Mouse (Mus musculus) layer of hippocampus, adult 11-12 months (tissue): ENCODE data around the gene Dnah6.

ENCODE experiments used
- DNase-seq: peaks from one replicate; pipeline ENCODE4 v3.0.0; 2022; ENCODE audit warnings: low spot score

The Dnah6 gene

DNA sequence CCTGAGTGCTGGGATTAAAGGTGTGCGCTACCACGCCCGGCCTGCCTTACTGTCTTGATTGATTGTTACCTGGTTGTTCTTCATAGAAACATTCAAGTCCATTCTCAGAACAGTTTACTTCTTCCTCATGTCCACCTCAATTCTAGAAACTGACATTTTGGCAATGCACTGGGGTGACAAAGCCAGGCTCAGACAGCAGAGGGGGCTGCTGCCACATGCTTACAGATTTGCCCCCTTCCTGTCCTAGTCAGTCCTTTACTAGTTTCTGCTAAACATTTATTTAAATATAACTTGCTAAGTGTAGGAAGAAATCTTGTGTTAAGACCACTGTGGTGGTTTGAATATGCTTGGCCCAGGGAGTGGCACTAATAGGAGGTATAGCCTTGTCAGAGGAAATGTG is 192.6 kb downstream of the Dnah6 start:
- no peak for DNase-seq

- no peak for DNase-seq
These were observed 193.6 kb downstream of the Dnah6 start for GRCm38 (mm10) chr6:73027881-73028280.

DNA sequence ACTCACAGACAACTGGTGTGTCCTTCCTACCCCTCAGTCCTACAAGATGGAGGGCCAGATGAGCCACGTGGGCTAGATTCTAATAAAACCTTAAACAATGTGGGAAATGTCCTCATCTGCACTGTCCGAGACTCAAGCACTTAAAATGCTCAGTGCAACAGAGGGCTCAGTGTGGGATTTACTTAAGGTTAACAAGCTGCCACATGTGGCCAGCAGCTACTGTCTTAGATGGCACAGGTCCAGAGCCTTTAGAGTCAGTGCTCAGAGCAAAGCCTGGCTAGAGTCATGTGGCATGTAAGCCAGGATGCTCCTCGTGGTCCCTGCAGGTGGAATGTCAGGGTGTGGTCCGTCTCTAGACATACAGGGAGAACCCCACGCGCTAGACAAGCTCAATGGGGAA is 194.6 kb downstream of the Dnah6 start:
- DNase-seq: no peak

GRCm38 (mm10) chr6:73020061-73020460 is 201.4 kb downstream of the Dnah6 start:
- DNase-seq: peak; percentile 21

DNA sequence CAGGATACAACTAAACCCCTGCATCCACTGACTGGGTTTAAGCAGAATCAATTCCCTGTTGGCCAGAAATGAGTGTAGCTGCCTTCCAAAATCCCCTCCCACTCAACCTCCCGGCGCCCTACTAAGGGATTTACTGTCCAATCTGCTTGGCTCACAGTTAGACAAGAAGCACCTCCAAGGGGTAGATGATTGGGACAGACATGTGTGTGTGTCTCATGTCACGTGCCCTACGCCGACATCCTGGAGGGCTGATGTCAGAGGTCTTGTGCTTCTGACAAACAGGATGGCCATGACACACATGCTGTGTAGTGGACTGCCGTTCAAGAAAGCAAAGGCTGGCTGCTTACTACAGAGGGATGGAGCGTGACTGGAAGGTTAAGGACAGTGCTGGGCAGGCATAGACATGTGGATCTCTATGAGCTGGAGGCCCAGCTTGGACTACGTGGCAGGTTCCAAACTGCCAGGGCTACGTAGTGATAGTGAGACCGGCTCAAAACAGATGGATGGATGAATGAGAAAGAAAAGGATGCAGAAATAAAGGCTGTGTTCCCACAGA is 202.6 kb downstream of the Dnah6 start:
- no peak for DNase-seq

- no peak for DNase-seq
These were observed 206.9 kb downstream of the Dnah6 start for GRCm38 (mm10) chr6:73014317-73015160.

GRCm38 (mm10) chr6:73012931-73013330 is 208.5 kb downstream of the Dnah6 start:
- DNase-seq: no peak

- no peak for DNase-seq
These were observed 209.6 kb downstream of the Dnah6 start for GRCm38 (mm10) chr6:73011827-73012226.

GRCm38 (mm10) chr6:73010073-73010472 is 211.4 kb downstream of the Dnah6 start:
- DNase-seq: peak; percentile 61

- no peak for DNase-seq
These were observed 217.8 kb downstream of the Dnah6 start for GRCm38 (mm10) chr6:73003601-73004000.

DNA sequence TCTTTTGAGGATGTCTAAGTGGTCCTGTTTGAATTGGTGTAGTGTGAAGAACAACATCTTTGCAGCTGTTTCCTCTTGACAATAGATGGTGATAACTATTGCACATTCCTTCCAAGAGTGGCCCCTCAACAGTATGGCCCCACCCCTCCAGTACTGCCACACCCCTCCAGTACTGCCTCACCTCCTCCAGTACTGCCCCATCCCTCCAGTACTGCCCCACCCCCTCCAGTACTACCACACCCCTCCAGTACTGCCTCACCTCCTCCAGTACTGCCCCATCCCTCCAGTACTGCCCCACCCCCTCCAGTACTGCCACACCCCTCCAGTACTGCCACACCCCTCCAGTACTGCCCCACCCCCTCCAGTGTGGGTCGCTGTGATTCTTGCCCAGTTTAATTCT is 219.1 kb downstream of the Dnah6 start:
- DNase-seq: no peak

GRCm38 (mm10) chr6:72998809-72999208 is 222.6 kb downstream of the Dnah6 start:
- DNase-seq: no peak

GRCm38 (mm10) chr6:72993688-72994082 is 227.8 kb downstream of the Dnah6 start:
- no peak for DNase-seq

DNA sequence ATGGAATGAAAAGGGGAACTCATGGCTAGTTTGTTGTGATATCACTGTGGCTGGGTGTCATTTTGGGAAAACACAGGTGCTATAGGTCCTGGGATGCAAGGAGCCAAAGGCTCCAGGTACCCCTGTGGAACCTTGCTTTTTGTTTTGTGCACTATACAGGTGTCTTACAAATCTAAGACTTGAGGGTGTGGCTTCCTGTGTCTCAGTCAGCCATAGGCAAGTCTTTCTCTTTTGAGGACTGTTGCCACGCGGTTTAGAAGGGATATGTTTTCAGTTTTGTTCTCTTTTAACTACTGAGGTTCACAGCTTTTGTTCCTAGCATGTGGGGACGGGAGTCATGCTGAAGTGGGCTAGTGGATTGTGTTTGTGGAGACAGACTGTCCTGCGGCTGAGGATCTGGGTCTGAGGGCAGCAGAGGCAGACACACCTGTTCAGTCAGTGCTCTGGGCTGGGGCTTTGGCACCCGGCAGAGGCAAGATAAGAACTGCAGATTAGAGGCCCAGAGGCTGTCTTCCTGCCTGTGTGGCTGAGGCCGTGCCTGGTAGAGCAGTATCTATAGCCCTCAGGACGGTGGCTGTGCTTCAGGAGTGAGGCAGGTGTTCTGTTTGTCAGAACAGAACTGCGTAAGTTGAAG is 228.3 kb downstream of the Dnah6 start:
- DNase-seq: no peak

DNA sequence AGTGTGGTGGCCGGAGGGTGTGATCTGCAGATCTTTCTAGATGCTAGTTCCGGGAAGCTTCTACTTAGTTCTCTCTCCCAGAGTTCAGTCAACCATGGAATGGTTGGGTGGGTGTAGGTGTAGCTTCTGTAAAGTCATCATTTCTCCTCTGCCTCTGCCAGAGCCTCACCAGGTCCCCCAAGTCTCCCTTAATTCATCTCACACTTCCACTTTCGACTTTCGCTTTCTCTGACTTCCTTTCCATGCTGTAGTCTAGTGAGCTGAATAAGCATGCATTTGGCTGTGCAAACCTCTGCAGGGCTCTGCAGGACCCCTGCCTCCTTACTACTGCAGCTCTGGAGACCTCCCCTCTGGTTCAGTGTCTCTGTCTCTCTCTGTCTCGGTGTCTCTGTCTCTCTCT is 231.2 kb downstream of the Dnah6 start:
- no peak for DNase-seq

- no peak for DNase-seq
These were observed 232.3 kb downstream of the Dnah6 start for GRCm38 (mm10) chr6:72989028-72989736.

GRCm38 (mm10) chr6:72982506-72982905 is 238.9 kb downstream of the Dnah6 start:
- DNase-seq: no peak

DNA sequence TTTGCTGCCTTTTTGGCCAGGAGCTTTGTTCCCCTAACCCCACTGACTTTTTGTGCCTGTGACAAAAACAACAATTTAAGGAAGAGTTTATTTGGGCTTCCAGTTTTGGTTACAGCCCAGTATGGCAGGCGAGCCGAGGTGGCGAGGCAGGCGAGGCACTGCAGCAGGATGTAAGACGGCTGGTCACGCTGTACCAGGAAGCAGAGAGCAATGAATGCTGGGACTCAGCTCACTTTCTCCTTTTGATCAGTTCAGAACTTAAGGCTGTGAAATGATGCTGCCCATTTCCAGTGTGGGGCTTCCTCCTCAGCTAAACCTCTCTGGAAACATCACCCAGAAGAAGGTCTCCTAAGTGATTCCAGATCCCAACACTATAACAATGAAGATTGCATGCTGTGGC is 239.6 kb downstream of the Dnah6 start:
- no peak for DNase-seq

- DNase-seq: no peak
These were observed 240.3 kb downstream of the Dnah6 start for GRCm38 (mm10) chr6:72981124-72981651.

DNA sequence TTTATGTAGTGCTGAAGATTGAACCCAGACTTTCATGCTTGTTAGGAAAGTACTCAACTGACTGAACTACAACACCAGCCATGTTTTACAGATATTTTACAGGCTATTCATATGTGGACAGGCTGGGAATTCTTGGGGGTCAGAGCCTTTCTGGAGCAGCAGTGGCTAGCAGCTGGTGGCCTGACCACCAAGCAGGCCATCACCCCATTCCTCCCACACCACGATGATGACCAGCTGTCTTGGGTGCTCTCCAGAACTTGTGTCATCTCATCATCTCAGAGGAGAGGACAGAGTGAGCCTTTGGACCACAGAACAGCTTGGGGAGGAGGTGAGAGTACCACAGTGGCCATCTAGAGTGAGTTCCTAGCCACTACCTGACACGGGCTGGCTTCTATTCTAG is 244.6 kb downstream of the Dnah6 start:
- no peak for DNase-seq

GRCm38 (mm10) chr6:72971074-72971473 is 250.4 kb downstream of the Dnah6 start:
- no peak for DNase-seq

DNA sequence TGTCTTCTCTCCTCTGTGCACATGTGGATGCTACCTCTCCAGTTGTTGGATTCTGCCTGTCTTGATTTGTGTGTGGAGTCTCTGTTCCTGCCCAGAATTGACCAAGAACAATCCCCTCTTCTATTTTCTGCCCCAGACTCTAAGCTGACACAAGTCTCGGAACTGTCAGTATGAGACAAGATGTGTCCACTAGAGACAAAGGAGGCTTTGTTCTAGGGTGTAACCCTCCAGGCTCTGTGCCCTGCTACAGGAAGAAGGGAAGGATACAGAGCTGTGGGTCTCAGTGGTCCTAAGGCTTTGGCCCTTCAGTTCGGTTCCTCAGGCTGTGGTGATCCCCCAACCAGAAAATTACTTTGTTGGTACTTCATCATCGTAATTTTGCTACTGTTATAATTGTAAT is 251.7 kb downstream of the Dnah6 start:
- DNase-seq: no peak
